Mouse (Mus musculus) left cerebral cortex, postnatal 36 days (tissue): Measurements from ENCODE around the gene Syt12. TPM values are rescaled to one million over a fixed set of nuclear protein-coding genes. Genes with fewer than 3 reads are reported as not detected.
A peak's percentile ranks its signal among the peaks of the same experiment; 100 is the strongest.

Source experiments
- DNase-seq, 2 experiments: peaks; one replicate each; pipeline ENCODE4 v3.0.0; 2021 to 2022; ENCODE audit warnings: low spot score in 2 of 2, mixed read lengths in 1 of 2
- intact Hi-C: fragments of 180-260 bp; cut with DNase I; formaldehyde crosslinking; loops from one replicate; pipeline ENCODE4 v1.15.1; 2025
- total RNA-seq, 2 experiments: library from RNA; stranded (reverse); gene quantifications; 2 replicates each; pipeline ENCODE4 v1.2.3; 2021

Gene Syt12
- total RNA-seq, 2 experiments from 2014 or later, result 35.2 to 38.8 TPM

- DNase-seq, result no peak
- intact Hi-C loops, result no loop called here
Measured at GRCm38 (mm10) chr19:4451965-4452364, 25.3 kb downstream of the Syt12 start.

DNA sequence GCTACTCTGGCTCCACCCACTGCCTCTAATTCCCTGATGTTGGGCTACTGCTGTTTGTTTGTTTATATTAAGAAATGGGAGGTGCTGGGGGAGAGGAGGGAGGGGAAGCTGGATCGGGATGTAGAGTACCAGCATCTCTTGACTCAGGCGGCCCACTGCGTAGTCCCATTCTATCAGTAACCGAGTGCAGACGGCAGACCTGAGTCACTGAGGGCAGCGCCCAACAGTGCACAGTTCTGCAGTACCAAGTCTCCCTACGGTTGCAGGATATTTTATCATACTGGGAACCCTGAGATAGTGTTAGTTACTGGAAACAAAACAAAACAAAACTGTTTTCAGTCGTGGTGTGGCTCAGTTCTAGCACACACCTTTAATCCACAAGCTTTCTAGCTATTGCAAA, 26.1 kb downstream of the Syt12 start:
- intact Hi-C loops, result no loop called here
- no peak for DNase-seq

DNA sequence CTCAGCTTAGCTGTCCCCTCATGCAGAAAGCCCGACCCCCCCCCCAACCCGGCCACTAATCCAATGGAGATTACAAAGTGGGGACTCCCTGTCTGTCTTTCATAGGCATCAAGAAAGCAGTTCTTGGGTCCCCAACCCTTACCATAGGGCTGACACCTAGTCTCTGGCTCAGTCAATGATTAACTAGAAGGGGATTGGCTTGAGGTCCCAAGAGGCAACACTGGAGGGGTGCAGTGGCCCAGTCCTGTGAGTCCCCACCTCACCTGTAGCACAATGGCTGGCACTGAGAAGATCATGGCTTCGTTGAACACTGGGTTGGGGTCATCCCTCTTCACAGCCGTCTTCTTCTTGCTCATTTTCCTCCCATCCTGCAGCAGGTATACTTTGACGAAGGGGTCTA, 26.6 kb downstream of the Syt12 start:
- intact Hi-C loops, result no loop called here
- DNase-seq, result no peak

DNA sequence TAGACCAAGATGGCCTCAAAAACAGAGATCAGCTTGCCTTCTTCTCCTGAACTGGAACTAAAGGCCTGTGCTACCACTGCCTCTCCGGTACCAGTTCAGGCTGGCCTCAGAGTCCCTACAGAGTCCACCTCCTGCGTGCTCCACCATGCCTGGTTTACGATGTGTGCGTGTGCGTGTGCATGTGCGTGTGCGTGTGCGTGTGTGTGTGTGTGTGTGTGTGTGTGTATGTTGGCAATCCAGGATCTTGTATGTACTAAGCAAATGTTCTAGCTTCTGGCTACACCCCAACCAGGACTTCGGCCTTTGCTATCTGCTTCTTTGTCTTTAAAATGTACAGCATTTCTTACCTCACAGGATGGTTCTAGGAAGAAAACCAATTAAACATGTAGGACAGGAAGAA, 28.0 kb downstream of the Syt12 start:
- intact Hi-C loops, result loop anchor here (10.0 kb wide), 1 partner anchor 194 kb away; no protein-coding TSS in a partner anchor
- no peak for DNase-seq

DNA sequence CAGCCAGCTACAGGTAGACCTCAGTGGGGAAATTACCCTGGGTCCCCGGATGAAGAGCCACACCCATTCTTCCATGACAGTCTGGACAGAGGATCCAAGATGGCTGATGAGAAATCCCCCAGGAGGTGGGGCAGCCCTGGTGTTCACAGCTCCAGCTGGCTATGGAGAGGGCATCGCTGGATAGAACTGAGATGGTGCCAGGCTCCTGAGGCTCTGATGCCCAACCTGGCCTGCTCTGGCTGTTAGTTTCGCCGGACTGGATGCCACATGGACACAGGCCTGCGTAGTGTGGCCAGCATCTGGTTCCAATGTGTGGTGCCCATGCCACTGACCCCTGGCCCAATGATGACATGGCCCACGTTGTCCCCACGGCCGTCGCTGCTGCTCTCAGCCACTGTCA, 29.8 kb downstream of the Syt12 start:
- intact Hi-C loops, result loop anchor here (10.0 kb wide), 1 partner anchor 193 kb away; no protein-coding TSS in a partner anchor
- no peak for DNase-seq

DNA sequence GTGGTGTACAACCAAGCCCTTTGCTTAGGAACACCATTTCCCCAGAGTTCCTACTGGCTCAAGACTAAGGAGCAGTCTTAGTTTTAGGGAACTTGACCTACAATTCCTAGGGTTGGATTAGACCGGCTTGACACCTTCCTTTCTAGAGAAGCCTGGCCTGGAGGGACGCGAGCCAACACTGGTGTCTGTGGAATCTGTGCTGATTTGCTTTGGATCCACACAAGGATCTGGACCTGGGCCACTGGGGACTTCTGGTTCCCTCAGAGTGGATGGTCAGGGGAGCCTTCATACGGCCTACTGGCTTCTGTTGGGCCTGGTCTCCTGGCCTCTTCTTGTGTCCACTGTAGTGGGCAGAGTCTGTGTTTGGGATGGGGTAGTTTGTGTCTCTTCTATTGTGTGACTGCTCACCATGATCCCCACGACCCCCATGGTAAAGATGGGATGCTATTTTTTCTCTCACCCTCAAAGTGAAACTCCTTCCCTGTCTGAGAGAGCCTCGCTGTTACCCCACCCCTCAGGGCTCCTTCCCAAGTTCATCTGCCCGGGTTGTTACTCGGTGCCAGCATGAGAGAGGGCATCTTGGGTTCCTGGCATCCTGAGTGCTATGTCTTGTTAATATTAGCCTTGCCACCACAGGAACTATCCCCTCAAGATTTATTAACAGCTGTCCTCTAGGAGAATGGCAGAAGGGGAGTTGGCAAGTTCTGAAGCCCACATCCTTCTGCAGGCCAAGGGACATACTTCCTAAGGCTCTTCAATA, 30.4 kb downstream of the Syt12 start:
- DNase-seq, result no peak
- intact Hi-C loops, result loop anchor here (10.0 kb wide), 1 partner anchor 192 kb away; no protein-coding TSS in a partner anchor

GRCm38 (mm10) chr19:4442408-4442807, 34.8 kb downstream of the Syt12 start:
- intact Hi-C loops, result loop anchor here (10.0 kb wide), 1 partner anchor 188 kb away; no protein-coding TSS in a partner anchor

DNA sequence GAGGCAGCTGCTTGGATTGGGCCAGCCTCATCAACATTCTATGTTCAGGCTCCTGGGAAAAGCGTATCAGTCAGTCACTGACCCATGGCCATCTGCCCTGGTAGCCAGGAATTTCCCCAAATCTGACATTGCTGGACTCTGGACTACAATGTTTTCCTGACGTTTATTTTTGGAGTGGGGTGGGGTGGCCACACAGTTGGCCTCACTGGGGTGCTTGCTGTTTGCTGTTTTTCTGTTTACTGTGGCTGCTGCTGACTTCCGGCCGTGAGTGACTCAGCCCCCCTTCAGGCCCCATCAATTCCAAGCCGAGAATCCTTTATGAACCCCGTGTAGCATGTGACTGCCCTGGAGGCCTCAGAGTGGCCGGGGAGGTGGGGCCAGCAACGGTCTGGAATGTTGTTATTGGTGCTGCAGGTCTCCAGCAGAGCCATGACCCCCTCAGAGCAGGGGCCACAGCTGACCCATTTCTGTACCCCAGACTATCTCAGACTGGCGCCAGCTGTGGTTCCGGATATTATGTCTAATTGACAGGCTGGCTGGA, 35.6 kb downstream of the Syt12 start:
- no peak for DNase-seq
- intact Hi-C loops, result loop anchor here (10.0 kb wide), 1 partner anchor 187 kb away; no protein-coding TSS in a partner anchor

More at GRCm38 (mm10) chr19:4442408-4442807, 34.8 kb downstream of the Syt12 start:
- DNase-seq, result peak; percentile 56 to 57

DNA sequence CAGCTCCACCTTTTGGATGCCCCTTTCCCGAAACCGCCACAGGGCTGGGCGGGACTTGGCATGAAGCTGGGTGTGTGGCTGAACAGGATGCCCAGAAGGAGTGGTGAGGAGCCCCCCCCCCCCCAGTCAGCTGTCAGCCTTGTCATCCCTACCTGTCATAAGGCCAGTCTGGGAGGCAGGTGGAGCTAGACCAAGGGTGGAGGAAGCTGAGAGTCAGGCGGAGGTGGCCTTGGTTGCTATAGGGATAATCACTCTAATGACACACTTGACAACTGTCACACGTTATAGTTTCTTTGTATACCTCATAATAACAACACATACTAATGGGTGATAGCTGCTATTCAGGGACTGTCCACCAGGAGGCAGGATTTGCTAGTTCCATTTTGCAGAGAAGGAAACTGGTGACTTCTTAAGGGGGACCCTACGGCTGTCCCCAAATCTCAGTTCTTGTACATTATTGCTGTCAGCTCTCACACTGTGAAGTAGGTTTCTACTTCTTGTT, 36.1 kb downstream of the Syt12 start:
- DNase-seq, result no peak
- intact Hi-C loops, result loop anchor here (10.0 kb wide), 1 partner anchor 186 kb away; no protein-coding TSS in a partner anchor

GRCm38 (mm10) chr19:4440222-4440621, 37.0 kb downstream of the Syt12 start:
- DNase-seq, result no peak
- intact Hi-C loops, result loop anchor here (10.0 kb wide), 1 partner anchor 185 kb away; no protein-coding TSS in a partner anchor

GRCm38 (mm10) chr19:4439161-4439801, 38.0 kb downstream of the Syt12 start, which contains the start of gene Rhod:
Gene Rhod (minus strand): TSS chr19:4439432.
- intact Hi-C loops, result no loop called here

GRCm38 (mm10) chr19:4438791-4439160, 38.5 kb downstream of the Syt12 start:
- DNase-seq, result no peak
- intact Hi-C loops, result no loop called here

More at GRCm38 (mm10) chr19:4439161-4439801, 38.0 kb downstream of the Syt12 start, which contains the start of gene Rhod:
- no peak for DNase-seq

GRCm38 (mm10) chr19:4437886-4438285, 39.4 kb downstream of the Syt12 start:
- DNase-seq, result no peak
- intact Hi-C loops, result no loop called here

GRCm38 (mm10) chr19:4436254-4436653, 41.0 kb downstream of the Syt12 start:
- intact Hi-C loops, result no loop called here
- DNase-seq, result no peak

GRCm38 (mm10) chr19:4434999-4435398, 42.2 kb downstream of the Syt12 start:
- intact Hi-C loops, result no loop called here
- DNase-seq, result no peak

GRCm38 (mm10) chr19:4433756-4434155, 43.5 kb downstream of the Syt12 start:
- intact Hi-C loops, result no loop called here
- DNase-seq, result no peak

- no peak for DNase-seq
Measured at GRCm38 (mm10) chr19:4430091-4430620, 47.1 kb downstream of the Syt12 start.

GRCm38 (mm10) chr19:4425610-4426366, 51.5 kb downstream of the Syt12 start:
- intact Hi-C loops, result no loop called here
- no peak for DNase-seq

More at GRCm38 (mm10) chr19:4430091-4430620, 47.1 kb downstream of the Syt12 start:
- intact Hi-C loops, result no loop called here

- DNase-seq, result no peak
- intact Hi-C loops, result no loop called here
Measured at GRCm38 (mm10) chr19:4423021-4423420, 54.2 kb downstream of the Syt12 start.
